Mouse (Mus musculus) naive thymus-derived CD4-positive, alpha-beta T cell, adult 2 months (primary cell): ENCODE data around the gene Hnf1a.

Experiments
- DNase-seq: peaks from one replicate; pipeline ENCODE4 v3.0.0-alpha.2; 2011; ENCODE audit warnings: low read depth

The Hnf1a gene

GRCm38 (mm10) chr5:114970824-114971227 is at the start of gene Hnf1a:
Gene Hnf1a, minus strand, starts transcription at chr5:114971094.
- DNase-seq = no peak

GRCm38 (mm10) chr5:115018813-115019212 is 47.9 kb upstream of the Hnf1a start:
- no peak for DNase-seq

GRCm38 (mm10) chr5:115018270-115018669 is 47.4 kb upstream of the Hnf1a start:
- no peak for DNase-seq

- DNase-seq = no peak
Measured at GRCm38 (mm10) chr5:115015121-115015520, 44.2 kb upstream of the Hnf1a start.

GRCm38 (mm10) chr5:115014570-115014969 is 43.7 kb upstream of the Hnf1a start:
- DNase-seq = no peak

- no peak for DNase-seq
Measured at GRCm38 (mm10) chr5:115013436-115013835, 42.5 kb upstream of the Hnf1a start.

GRCm38 (mm10) chr5:115011519-115012261 is 40.8 kb upstream of the Hnf1a start:
- peak; percentile 67 for DNase-seq

- DNase-seq = no peak
Measured at GRCm38 (mm10) chr5:115011217-115011518, 40.3 kb upstream of the Hnf1a start.

GRCm38 (mm10) chr5:115010577-115011216 is 39.8 kb upstream of the Hnf1a start, which contains the start of gene Sppl3:
Gene Sppl3, plus strand, starts transcription at chr5:115011137.
- DNase-seq = peak; percentile 97

GRCm38 (mm10) chr5:115009961-115010360 is 39.1 kb upstream of the Hnf1a start:
- no peak for DNase-seq

- no peak for DNase-seq
Measured at GRCm38 (mm10) chr5:115009143-115009542, 38.2 kb upstream of the Hnf1a start.

GRCm38 (mm10) chr5:115008307-115008706 is 37.4 kb upstream of the Hnf1a start:
- no peak for DNase-seq

GRCm38 (mm10) chr5:115007768-115008167 is 36.9 kb upstream of the Hnf1a start:
- DNase-seq = no peak

GRCm38 (mm10) chr5:115003224-115003873 is 32.5 kb upstream of the Hnf1a start:
- no peak for DNase-seq

- no peak for DNase-seq
Measured at GRCm38 (mm10) chr5:115002781-115003180, 31.9 kb upstream of the Hnf1a start.

- no peak for DNase-seq
Measured at GRCm38 (mm10) chr5:115001464-115001863, 30.6 kb upstream of the Hnf1a start.

GRCm38 (mm10) chr5:115000503-115000902 is 29.6 kb upstream of the Hnf1a start:
- DNase-seq = no peak

- DNase-seq = no peak
Measured at GRCm38 (mm10) chr5:114997327-114997726, 26.4 kb upstream of the Hnf1a start.

GRCm38 (mm10) chr5:114996447-114996846 is 25.6 kb upstream of the Hnf1a start:
- peak; percentile 44 for DNase-seq

GRCm38 (mm10) chr5:114985074-114985473 is 14.2 kb upstream of the Hnf1a start:
- DNase-seq = no peak

GRCm38 (mm10) chr5:114982001-114982400 is 11.1 kb upstream of the Hnf1a start:
- DNase-seq = no peak

- no peak for DNase-seq
Measured at GRCm38 (mm10) chr5:114980122-114980748, 9.3 kb upstream of the Hnf1a start.
